Mouse (Mus musculus) heart, embryonic 14.5 days (tissue): Measurements from ENCODE around the gene Acot6. TPM values are rescaled to one million over a fixed set of nuclear protein-coding genes. Genes with fewer than 3 reads are reported as not detected.

Experiments used
- polyA plus RNA-seq: library from polyadenylated mRNA; unstranded; fragments of >200 nt; fragmentation: Nextera tagmentation; extraction: Ambion mirVana; gene quantifications from 2 replicates; pipeline ENCODE4 v1.2.1, GENCODE M21; 2014

Gene Acot6
- polyA plus RNA-seq, 1 experiment from 2014 or later, result 1.4 TPM

Other genes starting within 250 kb of the Acot6 start
- 29.9 and 31.8 TPM in 2 replicates for gene Numb, start 178.7 kb upstream of the Acot6 start, polyA plus RNA-seq
- 7.8 and 9.2 TPM in 2 replicates for gene Riox1, start 150.0 kb upstream of the Acot6 start, polyA plus RNA-seq
- not detected in 2 replicates for gene Heatr4, start 115.8 kb upstream of the Acot6 start, polyA plus RNA-seq
- gene Acot2, start 112.8 kb upstream of the Acot6 start, polyA plus RNA-seq, result 79.5 and 81.2 TPM in 2 replicates
- 30.0 and 31.9 TPM in 2 replicates for gene Acot1, start 91.2 kb upstream of the Acot6 start, polyA plus RNA-seq
- gene Acot4, start 62.3 kb upstream of the Acot6 start, polyA plus RNA-seq, result 0.30 and 0.32 TPM in 2 replicates
- gene Gm49366, start 61.7 kb upstream of the Acot6 start, polyA plus RNA-seq, result not detected in 2 replicates
- gene Acot3, start 48.5 kb upstream of the Acot6 start, polyA plus RNA-seq, result 0.72 and 1.0 TPM in 2 replicates
- not detected in 2 replicates for gene Acot5, start 31.3 kb upstream of the Acot6 start, polyA plus RNA-seq
- gene Dnal1, start 13.7 kb downstream of the Acot6 start, polyA plus RNA-seq, result 2.4 and 3.4 TPM in 2 replicates
- gene Pnma1, start 47.8 kb downstream of the Acot6 start, polyA plus RNA-seq, result 0.43 and 0.68 TPM in 2 replicates
- 7.1 and 7.4 TPM in 2 replicates for gene Elmsan1, start 118.2 kb downstream of the Acot6 start, polyA plus RNA-seq
- 79.0 and 92.4 TPM in 2 replicates for gene Ptgr2, start 184.6 kb downstream of the Acot6 start, polyA plus RNA-seq
- 53.1 and 55.4 TPM in 2 replicates for gene Zfp410, start 216.2 kb downstream of the Acot6 start, polyA plus RNA-seq